In genomic region chr12:70686971-70687370, GRCm38 (mm10) we compare ENCODE assay signal across 10 mouse cellular contexts.
A peak's percentile ranks its signal among the peaks of the same experiment; 100 is the strongest.
DNase-seq lines count a peak whose midpoint lies in the region; ATAC-seq lines count a peak whose summit lies in the region.
"Had no signal": no experiment of that assay in that cellular context is flagged by ENCODE, and none has a peak within 500 bp of the region (broad histone marks: within the 10 kb centered on the region; RNA-seq: fewer than 3 reads in every experiment).

No protein-coding gene starts in this region.

- peak overlapping the region; percentile 75 for H3K27ac ChIP-seq in limb, embryonic 15.5 days

- no peaks in the 10 kb centered on the region for H3K27me3 ChIP-seq in limb, embryonic 15.5 days

- 0 out of 2 replicates have a peak overlapping the region, but pooled peaks have one; percentile 1 for H3K4me2 ChIP-seq in limb, embryonic 15.5 days
- H3K4me2 ChIP-seq: liver, embryonic 11.5 days had no signal

- WGBS in limb, embryonic 15.5 days, result 45% methylated on average over 12 of the region's 12 CpGs

- DNase-seq in kidney, postnatal 4 days, result peak; percentile 9 to 30
- DNase-seq in kidney, adult 9 months, result no peak
- peak; percentile 30 for DNase-seq in adrenal gland, postnatal 25 days
- peak; percentile 23 for DNase-seq in cerebellum, adult 9-10 months
- DNase-seq in frontal cortex, postnatal 25 days (ENCODE audit: low spot score in 2 of 2), result no peak
- no peak for DNase-seq in right cerebral cortex, adult 2 months (ENCODE audit: low spot score in 2 of 2)
- DNase-seq: embryo, embryonic 11 days; thymus, postnatal 4 days had no signal

- peaks cover 27% of the 10 kb centered on the region for H3K4me1 ChIP-seq in limb, embryonic 15.5 days

- no peak for ATAC-seq in limb, embryonic 15.5 days (ENCODE audit: insufficient number of reproducible peaks, low FRiP score, low TSS enrichment, low read depth)

- no peaks in the 10 kb centered on the region for H3K9me3 ChIP-seq in limb, embryonic 15.5 days

- H3K9ac ChIP-seq in limb, embryonic 15.5 days, result no peak overlapping the region

- H3K4me3 ChIP-seq in limb, embryonic 15.5 days, result no peak overlapping the region

- no peaks in the 10 kb centered on the region for H3K36me3 ChIP-seq in limb, embryonic 15.5 days

Comparison
In these comparisons a context has a peak if more than half of its experiments do, and no peak if none do; other contexts are left out.
1. DNase-seq: peak in kidney, postnatal 4 days (2 of 2), adrenal gland, postnatal 25 days (single experiment) and cerebellum, adult 9-10 months (single experiment); none in kidney, adult 9 months (single experiment), frontal cortex, postnatal 25 days (0 of 2) and right cerebral cortex, adult 2 months (0 of 2).